Mouse (Mus musculus): Measurements from ENCODE around the gene Rbfox3. TPM values are rescaled to one million over a fixed set of nuclear protein-coding genes. Genes with fewer than 3 reads are reported as not detected.

Gene Rbfox3
- polyA plus RNA-seq, 1 experiment: 108 TPM

GRCm38 (mm10) chr11:118770789-118771188 is 140.6 kb downstream of the Rbfox3 start:
- no peak for DNase-seq (ENCODE audit: extremely low spot score in 1 of 2, low spot score in 1 of 2)

GRCm38 (mm10) chr11:118769542-118769941 is 141.9 kb downstream of the Rbfox3 start:
- DNase-seq (ENCODE audit: extremely low spot score in 1 of 2, low spot score in 1 of 2): no peak

- no peak for DNase-seq (ENCODE audit: extremely low spot score in 1 of 2, low spot score in 1 of 2)
Observed at GRCm38 (mm10) chr11:118768441-118768840, 143.0 kb downstream of the Rbfox3 start.

GRCm38 (mm10) chr11:118767411-118767810 is 144.0 kb downstream of the Rbfox3 start:
- DNase-seq (ENCODE audit: extremely low spot score in 1 of 2, low spot score in 1 of 2): no peak

DNA sequence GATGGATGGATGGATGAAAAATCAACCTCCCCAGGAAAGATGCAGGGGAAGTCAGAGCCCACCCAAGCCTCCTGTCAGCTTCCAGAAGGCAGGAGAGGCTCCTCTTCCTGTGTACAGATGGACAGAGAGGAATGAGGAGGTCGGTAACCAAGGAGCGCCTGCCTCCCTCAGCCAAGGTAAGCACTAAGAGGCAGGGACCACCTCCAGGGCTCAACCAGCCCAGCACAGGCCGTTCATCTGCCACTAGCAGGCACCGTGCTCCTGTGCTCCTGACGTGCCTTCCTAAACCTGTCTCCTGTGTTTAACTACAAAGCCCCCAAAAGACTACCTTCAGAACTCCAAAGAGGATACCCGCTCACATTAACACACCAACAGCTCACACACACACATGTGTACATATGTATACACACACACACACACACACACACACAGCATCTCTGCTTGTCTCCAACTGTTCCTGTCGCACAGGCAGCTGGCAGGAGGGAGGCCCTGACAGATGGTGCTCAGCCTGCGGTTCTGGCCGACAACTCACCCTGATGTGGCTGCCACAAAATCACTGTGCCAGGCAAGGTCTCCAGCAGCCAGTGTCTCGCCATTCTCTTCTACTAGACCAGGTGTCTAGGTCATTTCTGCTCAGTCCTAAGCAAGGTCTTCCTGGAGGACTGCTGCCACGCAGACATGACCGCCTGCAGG is 151.0 kb downstream of the Rbfox3 start:
- peak in 1 of 2 experiments; percentile 67 for DNase-seq (ENCODE audit: extremely low spot score in 1 of 2, low spot score in 1 of 2)

DNA sequence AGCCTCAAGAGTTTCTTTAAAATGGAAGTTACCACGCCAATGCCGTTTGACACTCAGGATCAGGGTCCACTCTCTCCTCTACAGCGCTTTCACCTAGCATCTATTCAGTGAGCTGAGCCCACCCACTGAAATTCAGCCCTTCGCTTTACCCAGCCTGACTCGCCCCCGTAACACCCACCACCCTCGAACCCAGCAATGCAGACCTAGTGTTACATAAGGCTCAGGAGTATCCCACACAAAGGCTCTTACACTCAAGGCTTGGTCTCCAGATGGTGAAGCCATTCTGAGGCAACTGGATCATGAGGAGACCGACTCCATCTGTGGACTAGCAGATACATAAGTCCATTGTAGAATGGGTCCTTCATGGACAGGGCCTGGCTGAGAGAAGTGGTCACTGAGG is 152.2 kb downstream of the Rbfox3 start:
- DNase-seq (ENCODE audit: extremely low spot score in 1 of 2, low spot score in 1 of 2): peak; percentile 74 to 83

DNA sequence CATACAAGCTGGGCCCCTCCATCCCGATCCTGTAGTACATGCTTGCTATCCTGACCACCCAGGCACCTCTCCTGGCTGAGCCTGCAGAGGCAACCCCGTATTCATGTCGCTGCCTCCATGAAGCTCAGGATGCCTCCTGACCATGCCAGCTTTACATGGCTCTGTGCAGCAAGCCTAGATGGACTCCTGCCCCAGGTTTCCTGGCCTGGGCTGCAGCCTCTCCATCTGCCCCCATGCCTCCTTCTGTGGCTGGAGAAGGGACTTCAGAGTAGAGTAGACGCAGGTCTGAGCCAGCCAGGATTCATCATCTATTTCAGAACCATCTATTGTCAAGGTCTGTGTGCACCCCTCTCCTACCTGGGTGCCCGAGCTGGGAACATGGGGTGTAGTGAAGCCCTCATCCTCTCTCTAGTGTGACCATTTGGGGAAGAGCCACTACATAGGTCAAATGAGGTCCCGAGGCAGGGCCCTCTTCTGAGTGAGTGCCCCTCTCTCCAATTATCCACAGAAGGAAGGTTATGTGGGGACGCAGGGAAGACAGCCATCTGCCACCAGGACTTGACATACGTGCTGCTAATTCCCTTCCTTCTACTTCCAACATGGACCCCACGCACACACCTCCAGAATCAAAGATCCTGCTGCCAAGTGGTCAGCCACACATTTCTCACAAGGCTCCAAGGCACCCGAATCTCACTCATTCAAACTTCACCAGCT is 153.0 kb downstream of the Rbfox3 start:
- DNase-seq (ENCODE audit: extremely low spot score in 1 of 2, low spot score in 1 of 2): no peak

DNA sequence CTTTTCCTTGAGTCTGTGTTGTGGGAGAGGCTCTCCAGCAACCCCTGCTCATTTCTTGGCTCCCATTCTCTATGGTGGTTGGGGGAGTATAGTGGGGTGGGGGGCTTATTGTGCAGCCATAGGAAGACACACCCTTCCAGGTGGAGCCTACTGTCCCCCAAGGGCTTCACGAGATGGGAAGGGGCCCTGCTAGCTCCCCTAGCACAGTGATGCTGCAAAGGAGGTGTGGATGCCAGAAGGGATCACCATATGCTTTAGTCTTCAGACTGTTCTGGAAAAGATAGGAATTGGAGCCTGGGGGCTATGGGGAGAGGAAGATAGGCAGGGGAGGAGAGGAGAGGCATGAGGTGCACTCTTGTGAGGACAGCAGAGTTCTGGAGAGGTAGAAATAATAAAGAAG is 153.9 kb downstream of the Rbfox3 start:
- no peak for DNase-seq (ENCODE audit: extremely low spot score in 1 of 2, low spot score in 1 of 2)

DNA sequence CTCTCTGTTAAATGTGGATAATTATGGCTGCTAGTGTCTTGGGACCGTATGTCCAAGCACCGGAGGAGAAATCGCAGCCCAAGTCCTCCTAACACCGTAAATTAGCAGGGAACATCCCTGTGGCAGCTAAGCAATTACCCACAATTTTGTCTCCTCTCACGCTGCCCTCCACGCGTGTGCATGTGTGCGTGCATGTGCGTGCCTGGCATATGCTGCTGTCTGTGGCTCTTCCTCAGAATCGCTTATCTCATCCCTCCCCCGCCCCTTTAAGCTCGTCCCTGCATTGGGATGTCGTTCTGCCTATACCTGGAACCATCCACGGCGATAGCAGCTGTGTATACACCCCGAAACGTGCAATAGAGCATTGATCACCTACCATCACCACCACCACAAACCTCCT is 156.4 kb downstream of the Rbfox3 start:
- peak in 1 of 2 experiments; percentile 51 for DNase-seq (ENCODE audit: extremely low spot score in 1 of 2, low spot score in 1 of 2)

GRCm38 (mm10) chr11:118754535-118754934 is 156.9 kb downstream of the Rbfox3 start:
- DNase-seq (ENCODE audit: extremely low spot score in 1 of 2, low spot score in 1 of 2): no peak

DNA sequence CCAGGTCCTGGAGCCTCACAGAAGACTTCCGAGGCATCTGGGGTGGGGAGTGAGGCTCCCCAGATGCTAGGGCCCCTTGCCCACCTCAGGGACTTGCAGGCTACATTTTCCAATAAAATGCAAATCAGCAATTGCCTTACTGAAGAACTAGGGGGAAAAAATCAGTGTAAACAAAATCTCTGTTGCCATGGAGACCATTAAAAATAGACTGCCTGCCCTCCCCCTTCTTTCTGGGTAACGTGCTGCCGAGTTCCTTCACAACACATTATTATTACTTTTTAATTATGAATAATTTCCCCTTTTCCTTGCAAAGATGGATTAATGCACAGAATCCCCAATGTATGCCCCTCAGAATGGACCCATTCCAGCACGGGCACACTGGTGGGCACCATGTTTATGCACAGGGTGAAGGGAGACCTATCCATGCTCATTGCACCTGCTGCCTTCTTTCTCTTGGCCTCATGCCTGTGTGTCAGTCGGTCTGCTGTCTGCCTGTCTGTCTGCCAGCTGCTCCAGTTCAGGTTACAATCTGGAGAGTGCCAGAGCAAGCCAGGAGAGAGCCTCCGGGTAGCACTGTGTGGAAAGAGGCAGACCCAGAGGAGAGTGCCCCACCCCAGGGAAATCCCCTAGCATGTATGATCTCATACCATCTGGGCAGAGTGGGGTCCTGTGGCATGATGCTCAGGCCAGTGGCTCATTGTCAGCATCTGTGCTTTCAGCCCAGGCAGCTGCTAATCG is 159.3 kb downstream of the Rbfox3 start:
- no peak for DNase-seq (ENCODE audit: extremely low spot score in 1 of 2, low spot score in 1 of 2)

DNA sequence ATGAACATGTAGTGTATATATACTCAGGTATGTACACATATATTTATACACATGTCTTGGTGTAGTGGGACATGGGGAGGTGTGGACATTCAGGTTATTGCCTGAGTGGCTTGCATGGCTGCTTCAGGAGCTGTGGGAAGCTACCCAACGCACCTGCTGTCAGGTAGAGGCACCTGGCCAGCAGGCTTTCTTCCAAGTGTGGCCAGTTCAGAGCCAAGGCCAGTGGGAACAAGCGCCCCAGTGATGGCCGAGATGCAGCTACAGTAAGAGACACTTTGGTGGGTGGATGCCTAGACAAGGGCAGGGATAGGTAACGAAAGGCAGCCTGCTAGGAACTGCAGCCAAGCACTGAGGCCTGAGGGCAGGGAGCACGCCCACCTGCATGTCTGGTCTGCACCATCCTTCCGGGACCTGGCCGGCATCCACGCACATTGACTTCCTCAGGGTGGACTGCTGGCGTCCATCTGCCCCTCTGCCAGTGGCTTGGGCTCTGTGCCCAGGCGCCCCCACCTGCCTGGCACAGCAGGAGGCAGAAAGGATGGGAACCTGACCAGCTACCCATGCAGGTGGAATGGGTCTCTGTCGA is 160.6 kb downstream of the Rbfox3 start:
- no peak for DNase-seq (ENCODE audit: extremely low spot score in 1 of 2, low spot score in 1 of 2)

DNA sequence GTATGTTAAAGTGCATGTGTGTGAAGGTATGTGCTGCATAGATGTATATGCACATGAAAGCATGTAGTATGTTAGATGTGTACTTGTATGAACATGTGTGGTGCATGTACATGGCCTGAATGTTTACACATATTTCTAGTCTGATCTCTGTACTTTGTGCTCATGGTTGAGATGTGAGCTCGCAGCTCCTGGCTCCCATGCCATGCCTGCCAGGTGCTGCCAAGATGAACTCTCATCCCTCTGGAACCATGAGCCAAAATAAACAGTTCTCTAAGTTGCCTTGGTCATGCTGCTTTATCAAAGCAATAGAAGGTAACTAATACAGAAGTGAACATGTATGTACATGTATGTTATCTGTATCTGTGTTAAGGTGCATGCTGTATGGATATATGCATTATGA is 161.9 kb downstream of the Rbfox3 start:
- DNase-seq (ENCODE audit: extremely low spot score in 1 of 2, low spot score in 1 of 2): no peak

- DNase-seq (ENCODE audit: extremely low spot score in 1 of 2, low spot score in 1 of 2): no peak
Observed at GRCm38 (mm10) chr11:118748622-118749021, 162.8 kb downstream of the Rbfox3 start.

GRCm38 (mm10) chr11:118745279-118745678 is 166.1 kb downstream of the Rbfox3 start:
- DNase-seq (ENCODE audit: extremely low spot score in 1 of 2, low spot score in 1 of 2): no peak

DNA sequence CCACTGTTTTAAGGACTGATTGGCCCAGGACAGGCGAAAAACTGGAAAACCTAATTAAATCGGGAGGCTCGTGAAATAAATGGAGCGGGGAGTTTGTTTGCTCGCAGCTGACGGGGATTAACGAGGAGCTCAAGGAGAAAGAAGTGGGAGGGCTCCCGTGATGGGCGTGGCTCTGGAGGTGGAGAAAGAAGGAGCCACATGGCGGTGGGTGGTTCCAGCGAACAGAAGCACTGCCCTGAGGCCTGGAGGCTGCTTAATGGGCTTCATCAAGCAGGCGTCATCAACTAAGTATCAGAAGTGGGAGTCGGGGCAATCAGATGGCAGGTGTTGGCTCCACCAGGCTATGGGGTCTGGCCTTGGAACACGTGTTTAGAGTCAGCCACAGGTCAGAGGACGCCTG is 166.6 kb downstream of the Rbfox3 start:
- DNase-seq (ENCODE audit: extremely low spot score in 1 of 2, low spot score in 1 of 2): peak in 1 of 2 experiments; percentile 67

GRCm38 (mm10) chr11:118742762-118743161 is 168.6 kb downstream of the Rbfox3 start:
- peak in 1 of 2 experiments; percentile 74 for DNase-seq (ENCODE audit: extremely low spot score in 1 of 2, low spot score in 1 of 2)

DNA sequence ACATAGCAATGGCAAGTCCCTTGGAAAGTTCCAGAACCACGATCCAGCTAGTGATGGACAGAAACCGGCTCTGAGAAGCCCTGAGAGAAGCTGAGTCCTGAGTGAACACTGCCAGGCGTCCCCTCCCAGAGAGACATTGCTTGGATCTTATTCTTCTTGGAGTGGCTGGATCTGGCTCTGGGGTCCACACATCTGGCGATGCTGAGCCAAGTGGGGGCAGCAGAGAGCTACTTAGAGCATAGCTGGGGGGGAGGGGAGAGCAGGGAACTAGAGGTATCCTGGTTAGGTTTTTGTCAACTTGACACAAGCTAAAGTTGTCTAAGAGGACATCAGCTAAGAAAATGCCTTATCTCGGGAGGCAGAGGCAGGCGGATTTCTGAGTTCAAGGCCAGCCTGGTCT is 170.1 kb downstream of the Rbfox3 start:
- DNase-seq (ENCODE audit: extremely low spot score in 1 of 2, low spot score in 1 of 2): peak in 1 of 2 experiments; percentile 71

DNA sequence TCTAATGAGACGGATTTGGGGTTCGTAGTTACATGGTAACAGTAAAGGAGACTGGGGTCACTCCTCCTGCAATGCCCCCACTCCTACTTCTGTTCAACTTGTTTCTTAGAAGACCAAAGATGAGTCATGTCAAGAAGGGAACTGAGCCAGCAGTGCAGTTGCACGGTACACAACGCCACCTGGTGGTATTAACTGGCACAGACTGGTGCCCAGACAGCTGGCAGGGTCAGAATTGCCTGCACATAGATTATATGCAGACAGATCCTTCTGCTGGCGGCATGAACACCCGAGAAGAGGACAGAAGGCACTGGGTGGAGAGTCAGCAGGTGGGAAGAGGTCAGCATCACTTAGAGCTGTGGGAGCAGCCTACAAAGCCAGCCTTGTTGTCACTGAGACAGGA is 171.4 kb downstream of the Rbfox3 start:
- DNase-seq (ENCODE audit: extremely low spot score in 1 of 2, low spot score in 1 of 2): peak in 1 of 2 experiments; percentile 89

DNA sequence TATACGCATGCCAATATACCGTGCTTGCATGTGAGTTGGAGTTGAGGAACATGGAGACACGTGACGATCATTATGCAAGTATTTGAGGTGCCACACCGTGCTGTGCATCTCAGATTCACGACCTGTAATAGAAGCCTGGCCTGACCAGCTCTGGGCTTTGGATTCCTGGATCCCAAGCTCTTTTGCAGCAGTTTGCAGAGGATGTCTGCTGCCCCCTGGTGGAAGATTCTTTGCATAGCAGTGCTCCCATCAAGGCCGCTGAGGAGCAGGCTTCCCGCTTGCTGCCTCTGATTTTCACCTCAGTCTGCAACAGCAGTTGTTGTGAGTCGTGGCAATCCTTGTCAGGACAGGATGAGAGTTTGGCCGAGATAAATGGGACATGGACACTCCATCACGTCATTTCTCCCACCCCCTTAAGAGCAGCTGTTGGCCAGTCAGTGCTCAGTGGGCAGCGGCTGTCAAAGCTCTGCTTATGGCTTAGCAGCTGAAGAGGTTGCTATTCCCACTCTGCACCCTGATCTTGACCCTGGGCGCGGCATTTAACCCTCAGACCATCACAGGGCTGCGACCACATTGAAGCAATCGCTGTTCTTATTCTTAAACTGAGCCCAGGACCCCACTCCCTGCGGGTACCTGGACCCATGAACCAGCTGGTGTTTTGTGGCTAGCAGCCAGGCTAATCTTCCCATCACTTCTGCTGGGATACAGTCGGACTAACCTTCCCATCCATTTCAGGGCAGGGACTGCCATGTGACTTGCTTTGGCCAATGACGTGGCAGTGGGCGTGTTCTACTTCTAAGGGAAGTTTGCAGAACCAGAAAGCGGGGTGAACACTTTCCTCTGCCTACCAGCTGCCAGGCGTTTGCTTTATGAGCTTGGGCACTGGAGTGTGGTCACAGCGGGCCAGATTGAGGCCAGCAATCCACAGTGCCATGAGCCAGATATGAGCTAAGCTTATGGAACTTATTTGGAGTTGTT is 172.3 kb downstream of the Rbfox3 start:
- DNase-seq (ENCODE audit: extremely low spot score in 1 of 2, low spot score in 1 of 2): peak; percentile 72 to 96
